Mouse (Mus musculus) heart, embryonic 10.5 days (tissue): ENCODE results near the gene Wdr13. TPM values are rescaled to one million over a fixed set of nuclear protein-coding genes. Genes with fewer than 3 reads are reported as not detected.

Source experiments
- DNase-seq: peaks from one replicate; pipeline ENCODE4 v3.0.0-alpha.2; 2017; ENCODE audit warnings: low spot score
- H3K27ac ChIP-seq: fragments of 300-500 bp; sonication (generic); 2 replicates; pipeline ENCODE4 v1.5.1; 2016; ENCODE audit warnings: mild to moderate bottlenecking
- H3K27me3 ChIP-seq: fragments of 300-500 bp; sonication (generic); 2 replicates; pipeline ENCODE4 v1.6.1; 2016; ENCODE audit warnings: mild to moderate bottlenecking; ENCODE audit not compliant: poor library complexity, insufficient read depth, severe bottlenecking
- H3K36me3 ChIP-seq: fragments of 300-500 bp; sonication (generic); 2 replicates; pipeline ENCODE4 v1.6.1; 2016; ENCODE audit warnings: mild to moderate bottlenecking, moderate library complexity
- H3K4me1 ChIP-seq: fragments of 300-500 bp; sonication (generic); 2 replicates; pipeline ENCODE4 v1.6.1; 2016; ENCODE audit warnings: mild to moderate bottlenecking
- H3K4me3 ChIP-seq: fragments of 300-500 bp; sonication (generic); 2 replicates; pipeline ENCODE4 v1.5.1; 2016; ENCODE audit warnings: mild to moderate bottlenecking, moderate library complexity
- H3K9me3 ChIP-seq: fragments of 300-500 bp; sonication (generic); 2 replicates; pipeline ENCODE4 v1.6.1; 2016; ENCODE audit warnings: mild to moderate bottlenecking, moderate library complexity
- WGBS: fragments of 180-500 bp; shearing (Covaris S2); methylation state at CpG from one replicate; pipeline ENCODE4 v1.1.7; 2016; 5-methylcytosine and 5-hydroxymethylcytosine counted together
- polyA plus RNA-seq: library from polyadenylated mRNA; unstranded; fragments of >200 nt; fragmentation: Nextera tagmentation; extraction: Ambion mirVana; gene quantifications from 2 replicates; pipeline ENCODE4 v1.2.1, GENCODE M21; 2016

The Wdr13 gene
- polyA plus RNA-seq = 21.8 and 25.0 TPM in 2 replicates

- Histone ChIP-seq H3K27me3 (no peaks in the 10 kb centered on the region), H3K4me1 (no peaks in the 10 kb centered on the region), H3K36me3 (peaks cover 24% of the 10 kb centered on the region; the same call in 1 of the 2 replicates), H3K9me3 (no peaks in the 10 kb centered on the region), H3K4me3 (peak within 1 kb of the TSS; percentile 66), H3K27ac (peak within 1 kb of the TSS; percentile 91)
- WGBS = 9% methylated on average over 40 of the region's 40 CpGs
- peak; percentile 95 for DNase-seq
Measured at GRCm38 (mm10) chrX:8132017-8132976, at the start of gene Wdr13. Wdr13 (minus strand) TSS chrX:8132892.

GRCm38 (mm10) chrX:8179646-8180045, 47.0 kb upstream of the Wdr13 start:
- no peaks in the 10 kb centered on the region for H3K4me1 ChIP-seq
- H3K4me3 ChIP-seq = no peak overlapping the region
- H3K27ac ChIP-seq = no peak overlapping the region
- WGBS = 76% methylated on average over 5 of the region's 5 CpGs
- H3K27me3 ChIP-seq = no peaks in the 10 kb centered on the region
- H3K9me3 ChIP-seq = no peaks in the 10 kb centered on the region
- DNase-seq = no peak
- no peaks in the 10 kb centered on the region for H3K36me3 ChIP-seq

DNA sequence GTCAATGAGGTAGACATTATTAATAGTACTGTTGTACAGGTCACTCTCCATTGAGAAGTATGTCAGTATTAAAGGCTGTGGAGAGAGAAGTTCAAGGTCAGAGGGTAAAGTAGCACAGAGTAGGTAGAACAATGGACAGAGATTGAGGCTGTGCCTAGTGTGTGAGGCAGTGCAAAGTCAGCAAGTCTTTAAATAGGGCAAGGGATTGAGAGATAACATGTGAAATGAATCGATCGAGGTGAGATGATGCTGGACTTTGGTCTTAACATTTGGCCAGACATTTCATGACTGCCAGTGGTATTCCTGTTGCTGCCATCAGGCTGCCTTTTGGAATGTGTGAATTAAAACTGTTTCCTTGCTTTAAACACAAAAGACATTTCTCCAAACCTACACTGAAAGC, 46.2 kb upstream of the Wdr13 start:
- no peak for DNase-seq
- Histone ChIP-seq H3K9me3 (no peaks in the 10 kb centered on the region), H3K4me1 (no peaks in the 10 kb centered on the region), H3K36me3 (no peaks in the 10 kb centered on the region), H3K4me3 (no peak overlapping the region), H3K27me3 (no peaks in the 10 kb centered on the region), H3K27ac (no peak overlapping the region)
- WGBS = 91% methylated on average over 2 of the region's 2 CpGs

DNA sequence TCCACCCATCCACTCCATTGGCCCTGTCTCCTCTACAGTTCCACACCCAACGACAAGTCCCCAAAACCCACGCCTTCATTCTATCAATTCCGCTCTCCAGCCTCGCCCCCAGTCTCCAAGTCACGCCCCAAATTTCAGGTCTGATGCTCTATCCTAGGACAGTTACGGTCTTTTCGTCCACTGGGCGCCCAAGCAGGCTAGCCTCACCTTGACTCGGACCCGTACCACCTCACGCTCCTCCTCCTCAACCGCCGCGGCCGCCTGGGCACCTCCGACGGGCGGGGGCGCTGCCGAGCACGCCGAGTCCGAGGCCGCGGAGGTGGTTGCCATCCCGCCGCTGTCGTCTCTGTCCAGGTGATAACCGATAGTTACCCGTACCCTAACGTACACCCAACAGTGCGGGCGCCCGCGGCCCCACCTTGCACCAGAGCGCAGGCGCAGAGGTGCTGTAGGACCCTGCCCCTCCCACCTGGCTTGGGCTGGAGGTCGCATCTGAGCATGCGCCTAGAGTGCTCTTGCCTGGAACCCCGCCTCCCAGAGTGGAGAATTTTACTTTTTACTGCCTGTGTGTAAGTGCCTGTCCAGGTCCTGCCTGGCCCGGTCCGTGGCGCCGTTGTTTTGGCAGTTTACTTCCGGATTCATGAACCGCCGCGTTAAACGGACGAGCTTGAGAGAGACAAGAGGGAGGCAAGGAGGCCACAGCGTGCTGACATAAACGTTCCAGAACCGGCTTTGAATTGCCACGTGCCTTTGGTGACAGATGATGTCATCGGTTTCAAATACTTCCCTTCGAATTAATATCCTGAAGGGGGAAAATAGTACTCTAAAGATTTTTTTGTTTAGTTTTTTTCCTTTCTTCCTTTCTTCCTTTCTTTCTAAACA, 43.1 kb upstream of the Wdr13 start, which contains the start of gene Tbc1d25:
Gene Tbc1d25, minus strand, starts transcription at position 678 of the 882 bp plus-strand sequence.
- Histone ChIP-seq H3K4me3 (peak within 1 kb of the TSS; percentile 69), H3K36me3 (peaks cover 4% of the 10 kb centered on the region; the same call in 1 of the 2 replicates), H3K9me3 (no peaks in the 10 kb centered on the region), H3K27me3 (no peaks in the 10 kb centered on the region), H3K4me1 (no peaks in the 10 kb centered on the region), H3K27ac (peak within 1 kb of the TSS; percentile 83)
- 13% methylated on average over 56 of the region's 56 CpGs for WGBS
- DNase-seq = peak; percentile 94

- WGBS = 12% methylated on average over 4 of the region's 4 CpGs
- H3K27ac ChIP-seq = peak overlapping the region; percentile 83
Measured at GRCm38 (mm10) chrX:8175169-8175503, 42.4 kb upstream of the Wdr13 start.

GRCm38 (mm10) chrX:8167716-8168647, 35.3 kb upstream of the Wdr13 start:
- 87% methylated on average over 10 of the region's 10 CpGs for WGBS
- no peak for DNase-seq
- Histone ChIP-seq H3K27ac (no peak overlapping the region), H3K4me3 (no peak overlapping the region), H3K27me3 (no peaks in the 10 kb centered on the region), H3K36me3 (peaks cover 10% of the 10 kb centered on the region), H3K4me1 (no peaks in the 10 kb centered on the region), H3K9me3 (no peaks in the 10 kb centered on the region)

More at GRCm38 (mm10) chrX:8175169-8175503, 42.4 kb upstream of the Wdr13 start:
- Histone ChIP-seq H3K9me3 (no peaks in the 10 kb centered on the region), H3K36me3 (peaks cover 6% of the 10 kb centered on the region; the same call in 1 of the 2 replicates), H3K4me3 (peak overlapping the region; percentile 69), H3K4me1 (no peaks in the 10 kb centered on the region), H3K27me3 (no peaks in the 10 kb centered on the region)
- no peak for DNase-seq

DNA sequence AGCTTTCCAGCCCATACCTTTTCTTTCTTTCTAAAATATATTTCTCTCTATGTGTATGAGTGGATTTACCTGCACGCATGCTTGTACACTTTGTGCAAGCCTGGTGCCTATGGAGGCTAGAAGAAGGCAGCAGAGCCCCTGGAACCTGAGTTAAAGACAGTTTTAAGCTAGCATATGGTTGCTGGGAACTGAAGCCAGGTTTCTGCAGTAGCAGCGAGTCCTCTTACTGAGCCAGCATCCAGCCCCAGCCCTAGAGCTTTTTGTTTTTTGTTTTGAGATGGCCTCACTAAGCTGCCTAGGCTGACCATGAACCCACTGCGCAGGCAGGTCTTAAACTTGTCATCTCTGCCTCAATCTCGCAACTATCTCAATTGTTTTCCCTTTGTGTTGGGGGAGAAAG, 31.8 kb upstream of the Wdr13 start:
- WGBS = 85% methylated on average over 4 of the region's 4 CpGs
- DNase-seq = no peak
- Histone ChIP-seq H3K4me3 (no peak overlapping the region), H3K4me1 (no peaks in the 10 kb centered on the region), H3K27ac (no peak overlapping the region), H3K36me3 (peaks cover 5% of the 10 kb centered on the region; the same call in 1 of the 2 replicates), H3K27me3 (no peaks in the 10 kb centered on the region), H3K9me3 (no peaks in the 10 kb centered on the region)

- Histone ChIP-seq H3K27ac (no peak overlapping the region), H3K9me3 (no peaks in the 10 kb centered on the region), H3K27me3 (no peaks in the 10 kb centered on the region), H3K4me3 (no peak overlapping the region), H3K4me1 (no peaks in the 10 kb centered on the region), H3K36me3 (peaks cover 11% of the 10 kb centered on the region; the same call in 1 of the 2 replicates)
- 82% methylated on average over 5 of the region's 5 CpGs for WGBS
- DNase-seq = no peak
Measured at GRCm38 (mm10) chrX:8163076-8163475, 30.4 kb upstream of the Wdr13 start.

DNA sequence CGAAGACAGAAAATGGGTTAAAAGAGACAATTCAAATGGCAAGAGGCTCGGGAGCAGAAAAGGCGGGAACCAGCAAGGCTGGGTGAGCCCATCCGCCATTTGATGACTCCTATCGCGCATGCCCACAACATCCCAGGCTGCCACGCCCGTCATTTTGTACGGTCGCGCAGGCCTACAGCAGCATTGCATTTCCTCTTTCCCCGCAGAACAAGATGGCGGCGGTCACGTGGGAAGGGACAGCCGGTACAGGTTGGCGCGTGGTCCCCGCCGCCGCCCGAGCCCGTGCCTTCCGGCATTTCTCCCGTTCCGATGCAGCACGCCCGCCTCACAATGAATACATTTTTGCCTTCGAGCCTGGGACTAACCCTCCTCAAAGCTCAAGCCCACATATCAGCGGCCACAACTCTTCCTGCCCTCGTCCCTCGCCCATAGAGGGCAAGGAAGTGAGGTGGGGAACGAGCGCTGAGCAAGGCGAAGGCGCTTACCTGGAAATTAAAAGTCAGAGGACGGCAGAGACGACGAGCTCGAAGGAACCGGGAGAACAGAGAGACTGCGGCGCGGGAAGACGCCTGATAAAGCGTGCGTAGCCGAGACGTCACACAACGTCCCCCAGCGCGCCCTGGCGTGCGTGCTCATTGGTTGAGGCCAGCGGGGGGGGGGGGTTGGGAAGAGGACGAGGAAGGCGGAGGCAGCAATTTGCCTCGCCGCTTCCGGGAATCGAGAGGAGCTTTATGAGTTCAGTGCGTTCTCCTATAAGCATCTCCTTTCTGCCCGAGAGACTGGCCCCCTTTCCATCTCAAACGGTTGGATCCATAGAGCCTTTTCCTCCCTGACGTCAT, 12.7 kb upstream of the Wdr13 start, which contains the start of gene Rbm3:
Gene Rbm3, minus strand, starts transcription at position 728 of the 839 bp plus-strand sequence.
- peak; percentile 93 for DNase-seq
- WGBS = 18% methylated on average over 65 of the region's 65 CpGs
- no peaks in the 10 kb centered on the region for H3K27me3 ChIP-seq
- peak within 1 kb of the TSS; percentile 70 for H3K4me3 ChIP-seq
- no peaks in the 10 kb centered on the region for H3K9me3 ChIP-seq
- peaks cover 32% of the 10 kb centered on the region for H3K36me3 ChIP-seq
- peaks cover 4% of the 10 kb centered on the region; the same call in 1 of the 2 replicates for H3K4me1 ChIP-seq
- peak within 1 kb of the TSS; percentile 95 for H3K27ac ChIP-seq

- 78% methylated on average over 7 of the region's 7 CpGs for WGBS
- H3K9me3 ChIP-seq = no peaks in the 10 kb centered on the region
- 0 out of 2 replicates have a peak overlapping the region, but pooled peaks have one; percentile 22 for H3K27ac ChIP-seq
- no peaks in the 10 kb centered on the region for H3K27me3 ChIP-seq
- peak overlapping the region; percentile 70 for H3K4me3 ChIP-seq
- no peak for DNase-seq
- H3K4me1 ChIP-seq = peaks cover 4% of the 10 kb centered on the region; the same call in 1 of the 2 replicates
- H3K36me3 ChIP-seq = peaks cover 37% of the 10 kb centered on the region
Measured at GRCm38 (mm10) chrX:8143750-8144149, 11.1 kb upstream of the Wdr13 start.

DNA sequence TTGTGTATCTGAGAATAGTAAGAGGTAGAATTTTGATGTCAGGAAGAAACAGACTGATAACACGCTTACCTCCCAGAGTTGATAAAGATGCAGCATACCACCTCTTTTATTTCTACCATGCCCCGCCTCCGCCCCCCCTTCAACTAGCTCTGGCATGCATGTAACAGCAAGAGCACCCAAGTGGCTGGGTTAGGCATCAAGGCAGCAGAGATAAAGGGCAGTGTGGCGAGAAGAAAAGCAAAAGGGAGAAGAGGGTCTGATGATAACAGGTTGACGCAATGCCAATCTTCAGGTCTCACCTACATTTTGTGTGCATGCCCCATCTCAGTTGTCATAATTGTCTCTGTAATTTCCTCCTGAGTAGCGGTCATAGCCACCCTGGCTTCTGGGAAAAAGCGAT, 10.3 kb upstream of the Wdr13 start:
- no peak overlapping the region for H3K27ac ChIP-seq
- WGBS = 74% methylated on average over 7 of the region's 7 CpGs
- no peaks in the 10 kb centered on the region for H3K9me3 ChIP-seq
- no peaks in the 10 kb centered on the region for H3K27me3 ChIP-seq
- H3K36me3 ChIP-seq = peaks cover 38% of the 10 kb centered on the region
- no peak overlapping the region for H3K4me3 ChIP-seq
- H3K4me1 ChIP-seq = peaks cover 4% of the 10 kb centered on the region; the same call in 1 of the 2 replicates
- no peak for DNase-seq
